Mouse (Mus musculus) cerebellum, postnatal 25 days (tissue): ENCODE results near the gene Ptar1.
A peak's percentile ranks its signal among the peaks of the same experiment; 100 is the strongest.

Experiments used
- DNase-seq, 2 experiments: peaks; one replicate each; pipeline ENCODE4 v3.0.0; 2021; ENCODE audit warnings: mixed read lengths in 2 of 2

The Ptar1 gene

GRCm38 (mm10) chr19:23758554-23759321 is 71.5 kb downstream of the Ptar1 start, which contains the start of gene Apba1:
TSS of gene Apba1 (plus strand) at chr19:23758887.
- peak; percentile 89 to 93 for DNase-seq

DNA sequence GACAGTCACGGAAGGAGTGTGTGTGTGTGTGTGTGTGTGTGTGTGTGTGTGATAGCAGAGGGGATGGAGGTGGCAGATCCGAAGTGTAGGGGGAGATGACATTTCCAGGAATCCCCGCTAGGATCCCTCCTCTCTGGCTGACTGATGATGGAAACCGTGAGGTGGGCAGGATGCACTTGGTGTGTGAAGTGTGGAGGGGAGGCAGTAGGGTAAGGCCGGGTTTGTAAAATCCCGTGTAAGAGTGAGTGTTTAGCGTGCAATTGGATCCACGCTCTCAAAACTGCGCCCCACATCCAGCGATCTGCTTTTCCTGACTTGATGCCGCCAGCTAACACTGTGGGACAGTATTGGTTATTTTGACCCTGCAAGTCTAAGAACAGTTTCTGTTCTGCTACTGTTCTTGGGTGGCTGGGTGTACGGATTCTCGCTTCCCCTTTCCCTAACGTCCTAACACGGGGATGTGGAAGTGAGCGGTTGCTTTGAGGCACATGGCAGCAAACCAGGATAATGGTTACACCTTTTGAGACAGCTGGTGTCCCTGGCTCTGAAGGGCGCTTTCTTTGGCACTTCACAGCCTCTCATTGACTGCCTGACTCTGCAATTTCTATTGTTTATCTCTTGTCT is 72.2 kb downstream of the Ptar1 start:
- peak; percentile 70 for DNase-seq

DNA sequence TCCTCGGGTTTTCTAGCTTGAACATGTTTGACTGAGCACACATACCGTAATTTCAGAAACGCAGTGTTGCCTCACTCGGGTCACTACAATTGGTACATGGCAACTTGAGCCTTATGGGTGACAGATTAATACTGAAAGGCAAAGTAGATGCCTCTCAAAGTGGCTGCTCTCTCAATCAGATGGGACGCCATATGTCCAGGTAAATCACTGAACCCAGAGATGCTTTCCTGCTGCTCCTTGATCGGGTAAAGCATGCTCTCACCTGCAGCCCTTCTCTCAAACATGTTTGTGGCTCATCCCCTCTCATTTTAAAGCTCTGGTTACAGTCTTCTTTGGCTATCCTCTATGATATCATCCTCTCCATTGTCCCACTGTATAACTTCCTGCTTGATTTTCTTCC is 76.1 kb downstream of the Ptar1 start:
- DNase-seq = peak; percentile 31 to 38

DNA sequence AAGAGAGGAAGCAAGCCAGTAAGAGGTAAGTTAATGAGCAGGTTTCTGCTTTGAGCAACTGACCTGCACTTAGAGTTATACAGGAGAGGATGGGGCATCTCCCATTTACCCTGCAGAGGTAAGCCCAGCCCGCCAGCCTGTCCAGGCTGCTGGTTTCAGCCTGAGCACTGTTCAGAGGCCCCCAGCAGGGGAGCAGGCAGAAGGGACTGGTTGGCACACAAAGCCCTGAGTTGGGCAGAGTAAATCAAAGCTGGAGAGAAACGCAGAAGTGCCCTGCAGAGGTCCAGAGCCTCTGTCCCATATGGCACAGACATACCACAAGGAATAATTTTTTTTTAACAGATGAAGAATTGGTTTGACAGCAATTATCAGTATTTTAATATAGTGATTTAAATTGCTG is 76.8 kb downstream of the Ptar1 start:
- peak; percentile 79 to 88 for DNase-seq

GRCm38 (mm10) chr19:23768864-23769263 is 81.6 kb downstream of the Ptar1 start:
- DNase-seq = no peak

GRCm38 (mm10) chr19:23770494-23771423 is 83.5 kb downstream of the Ptar1 start:
- DNase-seq = no peak

DNA sequence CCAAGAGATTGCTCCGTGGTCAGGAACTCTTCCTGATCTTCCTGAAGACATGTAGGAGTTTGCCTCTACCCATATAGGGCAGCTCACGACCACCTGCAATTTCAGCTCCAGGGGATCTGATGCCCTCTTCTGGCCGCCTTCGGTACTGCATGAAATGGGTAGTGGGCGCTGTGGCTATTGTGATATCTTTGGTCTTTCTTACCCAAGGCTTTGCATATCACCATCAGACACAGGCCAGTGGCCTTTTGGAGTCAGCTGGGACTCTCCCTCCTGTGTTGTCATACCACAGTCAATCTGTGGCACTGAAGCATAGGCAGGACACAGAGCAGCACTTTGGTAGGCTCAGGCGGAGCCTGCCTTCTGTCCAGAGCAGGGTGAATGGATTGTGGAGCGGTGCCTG is 84.7 kb downstream of the Ptar1 start:
- no peak for DNase-seq

DNA sequence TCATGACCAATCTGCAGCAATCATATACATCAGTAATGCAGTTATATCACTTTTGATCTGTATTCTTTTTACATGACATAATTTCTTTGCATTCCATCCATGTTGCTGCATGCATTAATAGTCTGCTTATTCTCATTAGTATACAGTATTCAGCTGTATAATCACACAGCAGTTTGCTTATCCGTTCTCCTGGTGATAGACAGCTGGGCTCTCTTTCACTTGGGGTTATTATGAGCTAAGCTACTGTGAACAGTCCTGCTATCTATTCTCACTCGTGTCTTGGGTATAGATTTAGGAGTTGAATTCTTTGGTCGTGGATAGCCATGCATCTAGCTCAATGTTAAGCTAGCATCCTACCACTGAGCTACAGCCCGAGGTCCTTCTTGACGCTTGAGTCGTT is 88.1 kb downstream of the Ptar1 start:
- DNase-seq = no peak

- no peak for DNase-seq
Measured at GRCm38 (mm10) chr19:23779130-23779529, 91.9 kb downstream of the Ptar1 start.

DNA sequence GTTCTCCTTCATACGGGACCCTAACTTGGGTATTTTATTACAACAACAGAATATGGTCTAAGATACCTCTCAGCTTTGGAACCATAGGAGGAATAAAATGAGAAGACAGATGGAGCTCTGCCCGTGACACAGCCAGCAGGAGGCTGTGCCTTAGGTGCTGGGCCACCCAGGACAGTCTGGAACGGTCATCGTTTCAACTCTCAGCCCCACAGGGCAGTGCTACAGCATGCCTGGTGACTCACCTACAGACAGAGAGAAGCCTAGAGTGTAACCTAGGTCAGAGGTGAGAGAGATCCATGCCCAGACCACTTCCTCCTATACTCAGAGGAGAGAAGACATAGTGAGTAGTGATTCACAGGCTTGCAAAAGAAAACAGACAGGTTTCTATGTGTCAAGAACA is 92.9 kb downstream of the Ptar1 start:
- no peak for DNase-seq
